Mouse (Mus musculus) cerebellum, postnatal 4 days (tissue): ENCODE measurements around the gene Card19.

Source experiments
- DNase-seq, 2 experiments: peaks; one replicate each; pipeline ENCODE4 v3.0.0; 2022; ENCODE audit warnings: low spot score in 2 of 2, mixed read lengths in 1 of 2

Card19 gene

GRCm38 (mm10) chr13:49172335-49172734, 43.5 kb downstream of the Card19 start:
- peak in 1 of 2 experiments; percentile 60 for DNase-seq

GRCm38 (mm10) chr13:49171729-49172128, 44.1 kb downstream of the Card19 start:
- no peak for DNase-seq

- no peak for DNase-seq
Observed at GRCm38 (mm10) chr13:49170623-49171022, 45.2 kb downstream of the Card19 start.

GRCm38 (mm10) chr13:49169448-49170207, 46.2 kb downstream of the Card19 start:
- DNase-seq, result peak; percentile 96 to 99

GRCm38 (mm10) chr13:49167081-49167480, 48.8 kb downstream of the Card19 start:
- no peak for DNase-seq

GRCm38 (mm10) chr13:49163645-49164044, 52.2 kb downstream of the Card19 start:
- no peak for DNase-seq

- DNase-seq, result no peak
Observed at GRCm38 (mm10) chr13:49162722-49163121, 53.1 kb downstream of the Card19 start.

GRCm38 (mm10) chr13:49161236-49161635, 54.6 kb downstream of the Card19 start:
- no peak for DNase-seq

- no peak for DNase-seq
Observed at GRCm38 (mm10) chr13:49158040-49158713, 57.7 kb downstream of the Card19 start.

- DNase-seq, result peak in 1 of 2 experiments; percentile 29
Observed at GRCm38 (mm10) chr13:49156645-49157044, 59.2 kb downstream of the Card19 start.

GRCm38 (mm10) chr13:49154621-49155020, 61.2 kb downstream of the Card19 start:
- no peak for DNase-seq

- no peak for DNase-seq
Observed at GRCm38 (mm10) chr13:49154028-49154427, 61.8 kb downstream of the Card19 start.
